Mouse (Mus musculus): Measurements from ENCODE around the gene Stom.
A peak's percentile ranks its signal among the peaks of the same experiment; 100 is the strongest.

Gene Stom

DNA sequence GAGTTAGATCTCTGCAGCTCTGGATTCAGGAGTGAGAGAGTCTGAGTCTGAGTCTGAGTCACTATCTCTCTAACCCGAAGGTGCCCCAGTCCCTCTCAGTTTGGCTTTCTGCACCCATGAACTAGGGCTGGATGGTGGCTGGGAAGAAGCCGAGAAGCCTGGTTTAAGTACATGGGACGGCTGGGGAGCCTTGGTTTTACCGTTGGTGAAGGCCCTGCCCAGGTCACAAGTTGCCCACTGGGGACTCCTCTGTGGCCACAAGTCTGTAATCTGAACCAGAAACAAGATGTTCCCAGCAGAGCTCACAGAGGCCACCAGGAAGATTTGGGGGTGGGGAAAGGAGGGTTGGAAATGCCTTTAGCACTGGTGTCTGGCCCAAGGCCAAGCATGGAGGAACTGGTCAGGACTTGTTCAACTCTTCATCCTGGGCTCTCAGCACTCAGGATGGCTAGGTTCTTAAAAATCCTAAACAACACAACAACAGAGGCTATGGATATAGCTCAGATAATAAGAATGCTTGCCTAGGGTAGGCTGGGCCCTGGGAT, 67.0 kb downstream of the Stom start:
- DNase-seq = no peak

DNA sequence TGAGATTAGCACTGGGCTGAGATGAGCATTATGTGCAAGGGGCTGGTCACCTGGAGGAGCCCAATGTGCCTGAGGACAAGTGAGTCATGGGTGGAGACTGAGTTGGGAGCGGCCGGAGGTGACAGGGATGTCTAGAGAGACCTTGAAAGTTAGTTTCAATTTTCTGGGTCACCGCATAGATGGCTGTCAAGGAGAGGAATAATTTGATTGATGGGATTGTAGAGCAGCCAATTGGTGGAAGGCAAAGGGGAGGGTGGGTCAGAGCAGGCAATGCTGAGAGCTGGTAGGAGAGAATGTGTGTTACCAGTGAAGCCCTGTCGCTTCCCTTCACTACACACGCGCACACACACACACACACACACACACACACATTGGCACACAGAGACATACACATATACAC, 67.6 kb downstream of the Stom start:
- no peak for DNase-seq

DNA sequence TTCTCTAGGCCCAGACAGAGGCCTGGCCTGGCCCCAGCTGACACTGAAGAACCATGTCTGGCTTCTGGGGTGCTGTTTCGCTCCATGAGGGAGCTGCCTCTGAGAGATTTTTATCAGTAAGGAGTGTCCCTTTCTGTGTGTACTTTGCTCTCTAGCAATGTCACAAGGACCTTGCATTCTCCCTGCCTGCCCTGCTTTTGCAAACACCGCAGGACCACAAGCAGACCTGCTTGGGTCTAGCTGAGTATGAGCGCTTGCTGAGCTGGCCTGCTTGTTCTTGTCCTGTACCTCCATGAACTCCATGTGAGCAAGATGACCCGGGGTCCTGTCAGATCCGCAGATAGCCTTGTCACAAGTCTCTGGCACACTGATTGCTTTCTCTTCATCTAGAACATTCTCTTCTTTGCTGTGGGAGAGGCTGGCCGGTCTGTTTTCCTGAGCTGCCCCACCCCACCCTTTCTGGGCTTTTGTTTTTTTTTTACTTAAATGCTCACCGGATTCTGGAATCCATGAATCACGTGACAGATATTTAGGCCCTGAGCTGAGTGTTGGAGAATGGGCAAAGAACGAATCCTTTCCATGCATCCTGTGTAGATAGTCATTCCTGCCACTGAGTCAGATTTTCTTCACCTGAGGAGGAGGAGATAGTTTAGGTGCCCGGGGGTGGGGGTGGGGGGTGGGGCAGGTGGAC, 68.8 kb downstream of the Stom start:
- no peak for DNase-seq

DNA sequence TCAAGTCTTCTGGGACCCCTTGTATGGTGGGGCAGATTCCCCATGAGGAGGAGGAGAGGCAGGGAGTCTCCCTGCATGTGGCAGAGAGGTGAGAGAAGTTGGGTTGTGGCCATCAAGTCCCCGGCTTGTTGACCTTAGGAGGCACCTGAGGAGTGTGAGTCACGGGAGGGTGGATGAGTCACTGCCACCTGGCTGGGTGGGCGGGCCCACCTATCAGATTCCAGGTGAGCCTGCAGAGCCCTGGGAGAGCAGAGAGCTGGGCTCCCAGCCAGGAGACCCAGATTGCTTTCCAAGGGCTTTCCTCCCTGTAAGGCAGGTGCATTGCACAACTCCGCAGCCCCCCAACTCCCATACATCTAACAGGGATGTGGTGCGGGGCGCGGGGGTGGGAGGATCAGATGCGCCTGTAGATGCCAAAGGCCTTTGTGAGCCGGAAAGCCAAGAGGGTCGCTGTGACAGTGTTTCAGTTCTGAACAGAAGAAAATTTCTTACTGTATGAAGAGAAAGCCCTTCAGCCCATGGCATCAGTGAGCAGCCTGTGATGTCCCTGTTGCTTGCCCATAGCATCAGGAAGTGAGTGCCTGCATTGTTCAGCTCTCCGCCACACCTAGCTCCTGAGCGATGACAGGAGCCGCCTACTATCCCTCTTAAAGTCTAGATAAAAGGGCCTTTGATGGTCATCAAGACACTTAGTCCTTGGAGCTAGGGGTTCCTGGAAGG, 69.5 kb downstream of the Stom start:
- no peak for DNase-seq

DNA sequence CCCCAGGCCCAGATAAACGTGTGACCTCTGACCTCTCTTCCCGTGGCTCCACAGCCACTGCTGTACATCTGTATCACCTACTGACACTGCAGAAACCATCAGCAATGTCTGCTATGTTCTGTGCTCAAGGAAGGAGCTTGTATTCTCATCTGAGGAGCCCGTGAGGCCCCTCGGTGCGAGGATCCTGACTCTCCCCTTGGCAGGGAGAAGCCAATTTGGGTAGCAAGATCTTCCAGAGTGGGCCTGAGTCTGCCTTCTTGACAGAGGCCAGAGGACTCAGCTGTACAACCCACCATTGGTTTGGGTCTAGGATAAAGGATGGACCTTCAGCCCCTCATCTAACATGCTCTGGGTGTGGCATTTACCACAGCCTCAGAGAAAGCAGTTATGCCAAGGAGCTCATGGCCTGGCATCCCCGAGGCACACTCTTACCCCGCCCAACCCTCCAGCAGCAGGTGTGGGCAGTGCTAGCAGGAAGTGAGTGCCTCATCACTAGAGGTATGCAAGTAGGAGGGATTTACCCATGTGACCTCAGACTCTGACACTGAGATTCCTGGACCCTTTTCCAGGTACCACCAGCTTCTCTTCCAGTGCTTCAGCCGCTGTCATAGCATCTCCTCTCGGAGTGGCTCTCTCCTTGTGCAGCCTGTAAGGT, 70.4 kb downstream of the Stom start:
- DNase-seq = no peak

DNA sequence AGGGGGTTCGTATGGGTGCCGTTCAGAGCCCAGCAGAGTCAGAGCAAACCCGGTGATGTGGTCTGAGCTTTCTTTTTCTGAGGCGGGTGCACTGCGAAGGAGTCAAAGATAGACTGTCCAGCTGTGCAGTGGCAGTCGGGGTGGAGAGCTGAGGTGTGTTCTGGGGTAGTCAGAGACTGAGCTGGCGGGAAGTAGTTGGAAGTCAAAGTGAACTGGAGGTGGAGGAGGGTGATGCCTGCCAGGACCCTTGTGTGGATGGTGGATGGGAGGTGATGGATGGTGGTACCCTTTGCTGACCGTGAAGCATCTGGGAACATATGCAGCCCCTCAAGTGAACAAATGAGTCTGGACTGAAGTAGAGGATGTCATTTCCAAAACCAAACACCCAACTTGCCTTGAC, 71.0 kb downstream of the Stom start:
- DNase-seq = no peak

DNA sequence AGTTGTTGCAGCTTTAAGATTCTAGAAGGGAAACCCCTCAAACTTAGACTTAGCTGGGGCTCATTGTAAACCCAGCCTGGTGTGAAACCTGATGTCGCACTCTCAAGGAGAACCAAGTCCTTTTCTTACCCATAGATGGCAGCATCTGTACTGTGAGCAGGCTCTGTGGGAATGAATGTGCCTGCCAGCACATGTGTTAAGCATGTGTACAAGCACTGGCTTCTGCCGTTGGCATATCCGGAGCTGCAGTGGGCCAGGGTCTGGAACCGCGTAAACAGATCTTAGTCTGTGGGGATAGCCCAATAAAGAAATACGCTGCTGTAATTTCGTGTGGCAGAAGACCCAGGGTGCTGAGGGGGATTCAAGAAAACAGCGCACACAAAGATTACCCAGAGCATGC, 71.5 kb downstream of the Stom start:
- DNase-seq = peak; percentile 65

DNA sequence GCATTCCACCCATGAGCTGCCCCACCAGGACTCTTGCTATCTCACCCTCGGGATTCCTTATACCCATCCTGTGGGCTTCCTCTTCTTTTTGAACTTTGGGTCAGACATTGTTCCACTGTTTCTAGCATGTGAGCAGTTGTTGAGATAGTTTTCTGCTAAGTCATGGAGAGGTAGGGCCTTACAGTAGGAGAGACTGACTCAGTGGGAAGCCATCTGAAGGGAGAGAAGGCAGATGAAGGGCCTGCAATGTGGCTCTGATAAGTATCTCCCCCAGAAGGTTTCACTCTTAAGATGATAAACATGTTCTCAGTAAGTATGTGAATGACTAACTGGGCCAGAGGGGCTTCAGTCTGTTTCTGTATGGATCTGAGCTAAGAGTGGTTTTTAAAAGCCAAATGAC, 72.7 kb downstream of the Stom start:
- DNase-seq = no peak

Data from thymus, postnatal 4 days (tissue).